Mouse (Mus musculus) stomach, postnatal 0 days (tissue): ENCODE results near the gene Pink1.

Source experiments
- CTCF ChIP-seq: IDR thresholded peaks from 2 replicates; pipeline ENCODE4 v1.5.1; 2016; ENCODE audit warnings: antibody characterized with exemption, low read depth, mild to moderate bottlenecking, moderate library complexity
- EP300 ChIP-seq: optimal IDR thresholded peaks from 2 replicates; pipeline ENCODE3; 2016; ENCODE audit warnings: antibody characterized with exemption

GRCm38 (mm10) chr4:138335648-138336047 is 9.5 kb upstream of the Pink1 start:
- TF ChIP-seq EP300 (no peak), CTCF (peak; percentile 55)
